18 mouse cellular contexts compared by ENCODE assay signal in the genomic region with DNA sequence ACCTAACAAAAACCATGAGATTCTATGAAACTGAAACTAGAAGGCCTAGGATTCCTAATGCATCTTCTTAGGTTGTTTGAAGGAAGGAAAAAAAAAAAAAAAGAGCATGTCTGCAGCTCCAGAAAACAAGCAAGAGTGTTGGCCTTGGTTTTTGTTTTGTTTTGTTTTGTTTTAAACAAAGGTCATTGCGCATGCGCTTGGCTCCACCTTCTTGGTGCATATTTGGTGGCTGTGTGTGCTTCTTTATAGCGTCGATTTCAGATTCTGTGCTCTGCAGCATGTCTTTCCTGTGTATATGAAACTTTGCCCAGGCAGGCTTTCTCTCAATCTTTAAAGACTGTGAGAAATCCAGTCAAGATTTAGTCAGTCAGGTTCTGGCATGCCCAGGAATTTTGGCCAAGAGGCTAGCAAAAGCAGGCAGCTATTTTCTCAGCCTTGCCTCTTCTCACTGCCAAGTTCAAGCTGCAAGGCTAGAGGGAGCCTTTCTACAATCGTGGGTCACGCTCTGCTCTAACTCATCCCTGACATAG.
DNase-seq lines count a peak whose midpoint lies in the region; ATAC-seq and TF ChIP-seq lines count a peak whose summit lies in the region.
"Had no signal": no experiment of that assay in that cellular context is flagged by ENCODE, and none has a peak within 500 bp of the region (broad histone marks: within the 10 kb centered on the region; RNA-seq: fewer than 3 reads in every experiment).

No protein-coding gene starts in this region.

- H3K27ac ChIP-seq in embryonic facial prominence, embryonic 13.5 days = peak overlapping the region; percentile 58; the same call in 1 of the 2 replicates
- H3K27ac ChIP-seq in limb, embryonic 12.5 days = peak overlapping the region; percentile 74
- no peak overlapping the region for H3K27ac ChIP-seq in lung, postnatal 0 days (ENCODE audit: low read length)
- H3K27ac ChIP-seq: forebrain, embryonic 13.5 days; hindbrain, postnatal 0 days; liver, embryonic 12.5 days; macrophage; midbrain, embryonic 13.5 days had no signal

- TF ChIP-seq CTCF in lung, postnatal 0 days (IDR thresholded peaks at IDR 0.05) = no peak

- DNase-seq in heart, adult 11 months = peak; percentile 55
- DNase-seq in heart, postnatal 36 days = no peak
- DNase-seq in adipocyte (ENCODE audit: low spot score) = peak; percentile 15
- no peak for DNase-seq in retina, postnatal 1 day
- DNase-seq in lung, postnatal 0 days (ENCODE audit: low spot score) = no peak
- DNase-seq in retina, embryonic 14.5 days (ENCODE audit: low spot score) = no peak
- DNase-seq: cerebellum, adult 11-12 months; cerebellum, postnatal 36 days; kidney, adult 18-20 months; kidney, postnatal 36 days; lung, embryonic 14.5 days had no signal

- H3K4me1 ChIP-seq in embryonic facial prominence, embryonic 13.5 days = peaks cover 11% of the 10 kb centered on the region
- H3K4me1 ChIP-seq in limb, embryonic 12.5 days (replicated peaks) = peaks cover 26% of the 10 kb centered on the region
- H3K4me1 ChIP-seq in lung, postnatal 0 days (ENCODE audit: insufficient read depth, low read depth, low read length) = no peaks in the 10 kb centered on the region
- H3K4me1 ChIP-seq: forebrain, embryonic 13.5 days; liver, embryonic 12.5 days; midbrain, embryonic 13.5 days had no signal

- no peak overlapping the region for H3K4me3 ChIP-seq in embryonic facial prominence, embryonic 13.5 days
- no peak overlapping the region for H3K4me3 ChIP-seq in limb, embryonic 12.5 days (replicated peaks)
- H3K4me3 ChIP-seq in lung, postnatal 0 days (ENCODE audit: low read depth, low read length) = no peak overlapping the region
- H3K4me3 ChIP-seq: forebrain, embryonic 13.5 days; liver, embryonic 12.5 days; midbrain, embryonic 13.5 days had no signal

- no peak for ATAC-seq in embryonic facial prominence, embryonic 13.5 days (ENCODE audit: insufficient number of reproducible peaks, insufficient read depth, low FRiP score, low TSS enrichment, low read depth)
- no peak for ATAC-seq in limb, embryonic 12.5 days (ENCODE audit: insufficient number of reproducible peaks, insufficient read depth, low FRiP score, low TSS enrichment, low read depth)
- ATAC-seq in lung, postnatal 0 days = no peak
- ATAC-seq: forebrain, embryonic 13.5 days; hindbrain, postnatal 0 days; liver, embryonic 12.5 days; midbrain, embryonic 13.5 days had no signal

- TF ChIP-seq EP300 in lung, postnatal 0 days (IDR thresholded peaks at IDR 0.05) = no peak

- H3K9me3 ChIP-seq in embryonic facial prominence, embryonic 13.5 days = peaks cover 4% of the 10 kb centered on the region; the same call in 1 of the 2 replicates
- peaks cover 4% of the 10 kb centered on the region; the same call in 1 of the 2 replicates for H3K9me3 ChIP-seq in limb, embryonic 12.5 days
- no peaks in the 10 kb centered on the region for H3K9me3 ChIP-seq in lung, postnatal 0 days (ENCODE audit: low read length)
- H3K9me3 ChIP-seq: liver, embryonic 12.5 days had no signal

- no peaks in the 10 kb centered on the region for H3K36me3 ChIP-seq in embryonic facial prominence, embryonic 13.5 days
- H3K36me3 ChIP-seq in limb, embryonic 12.5 days = no peaks in the 10 kb centered on the region
- no peaks in the 10 kb centered on the region for H3K36me3 ChIP-seq in lung, postnatal 0 days (ENCODE audit: insufficient read depth, low read length)
- H3K36me3 ChIP-seq: liver, embryonic 12.5 days; midbrain, embryonic 13.5 days had no signal

- H3K27me3 ChIP-seq in embryonic facial prominence, embryonic 13.5 days = no peaks in the 10 kb centered on the region
- H3K27me3 ChIP-seq in limb, embryonic 12.5 days = no peaks in the 10 kb centered on the region
- no peaks in the 10 kb centered on the region for H3K27me3 ChIP-seq in lung, postnatal 0 days (replicated peaks; ENCODE audit: insufficient read depth, low read length)
- H3K27me3 ChIP-seq: forebrain, embryonic 13.5 days; liver, embryonic 12.5 days; midbrain, embryonic 13.5 days had no signal

- no peak overlapping the region for H3K9ac ChIP-seq in embryonic facial prominence, embryonic 13.5 days
- no peak overlapping the region for H3K9ac ChIP-seq in limb, embryonic 12.5 days (replicated peaks)
- no peak overlapping the region for H3K9ac ChIP-seq in lung, postnatal 0 days (replicated peaks; ENCODE audit: low read depth)
- H3K9ac ChIP-seq: forebrain, embryonic 13.5 days; liver, embryonic 12.5 days; lung, embryonic 14.5 days; midbrain, embryonic 13.5 days had no signal

- WGBS in embryonic facial prominence, embryonic 13.5 days = 73% methylated on average over 6 of the region's 6 CpGs
- 78% methylated on average over 6 of the region's 6 CpGs for WGBS in limb, embryonic 12.5 days
- 84% methylated on average over 6 of the region's 6 CpGs for WGBS in lung, postnatal 0 days

- no peak overlapping the region for H3K4me2 ChIP-seq in embryonic facial prominence, embryonic 13.5 days
- H3K4me2 ChIP-seq in limb, embryonic 12.5 days = no peak overlapping the region
- no peak overlapping the region for H3K4me2 ChIP-seq in lung, postnatal 0 days (replicated peaks; ENCODE audit: low read depth, low read length)
- H3K4me2 ChIP-seq: forebrain, embryonic 13.5 days; liver, embryonic 12.5 days; lung, embryonic 14.5 days; midbrain, embryonic 13.5 days had no signal

- intact Hi-C loops in heart, postnatal 36 days (cut with DNase I) = no loop called here

Comparison
In these comparisons a context has a peak if more than half of its experiments do, and no peak if none do; other contexts are left out.
1. DNase-seq: peak in heart, adult 11 months (single experiment) and adipocyte (single experiment); none in heart, postnatal 36 days (0 of 2), retina, postnatal 1 day (single experiment), lung, postnatal 0 days (single experiment) and retina, embryonic 14.5 days (single experiment).